Mouse (Mus musculus): ENCODE results near the gene 1810010D01Rik.

Gene 1810010D01Rik

DNA sequence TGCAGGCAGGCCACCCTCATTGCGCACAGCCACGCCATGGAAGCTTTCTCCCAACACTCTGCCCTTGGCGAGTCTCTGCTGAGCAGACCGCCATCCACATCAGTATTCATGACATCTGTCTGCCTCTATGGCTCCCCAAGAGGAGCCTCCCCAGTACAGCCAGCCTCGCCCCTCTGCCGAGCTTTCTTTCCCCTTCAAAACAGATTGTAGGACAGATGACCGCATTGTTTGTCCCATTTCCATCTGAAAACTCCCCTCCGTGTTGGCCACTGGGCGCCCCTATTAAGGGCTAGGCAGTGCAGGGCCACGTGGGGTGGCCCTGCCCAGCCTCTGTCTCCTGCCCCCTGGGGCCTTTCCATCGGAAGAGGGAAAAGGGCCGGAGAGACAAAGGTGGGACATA lies 34.8 kb downstream of the 1810010D01Rik start:
- no peak for DNase-seq

DNA sequence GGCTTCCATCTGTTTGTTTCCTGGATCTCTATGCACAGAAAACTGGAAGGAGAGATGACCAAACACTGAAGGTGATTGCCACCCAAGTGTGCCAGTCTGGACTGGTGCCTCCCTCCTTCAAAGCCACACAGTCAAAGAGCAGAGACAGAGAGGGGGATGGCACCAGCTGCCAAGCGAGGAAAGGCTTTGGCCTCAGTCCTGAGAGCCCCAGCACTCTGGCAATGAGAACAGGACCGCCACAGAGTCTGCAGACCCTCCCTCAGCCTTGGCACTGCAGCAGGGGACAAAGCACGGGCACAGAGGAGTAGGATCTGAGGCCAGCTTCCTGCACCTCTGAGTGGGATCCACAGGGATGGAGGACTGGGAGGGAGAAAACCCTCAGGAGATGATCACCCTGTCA lies 38.2 kb downstream of the 1810010D01Rik start:
- DNase-seq = no peak

DNA sequence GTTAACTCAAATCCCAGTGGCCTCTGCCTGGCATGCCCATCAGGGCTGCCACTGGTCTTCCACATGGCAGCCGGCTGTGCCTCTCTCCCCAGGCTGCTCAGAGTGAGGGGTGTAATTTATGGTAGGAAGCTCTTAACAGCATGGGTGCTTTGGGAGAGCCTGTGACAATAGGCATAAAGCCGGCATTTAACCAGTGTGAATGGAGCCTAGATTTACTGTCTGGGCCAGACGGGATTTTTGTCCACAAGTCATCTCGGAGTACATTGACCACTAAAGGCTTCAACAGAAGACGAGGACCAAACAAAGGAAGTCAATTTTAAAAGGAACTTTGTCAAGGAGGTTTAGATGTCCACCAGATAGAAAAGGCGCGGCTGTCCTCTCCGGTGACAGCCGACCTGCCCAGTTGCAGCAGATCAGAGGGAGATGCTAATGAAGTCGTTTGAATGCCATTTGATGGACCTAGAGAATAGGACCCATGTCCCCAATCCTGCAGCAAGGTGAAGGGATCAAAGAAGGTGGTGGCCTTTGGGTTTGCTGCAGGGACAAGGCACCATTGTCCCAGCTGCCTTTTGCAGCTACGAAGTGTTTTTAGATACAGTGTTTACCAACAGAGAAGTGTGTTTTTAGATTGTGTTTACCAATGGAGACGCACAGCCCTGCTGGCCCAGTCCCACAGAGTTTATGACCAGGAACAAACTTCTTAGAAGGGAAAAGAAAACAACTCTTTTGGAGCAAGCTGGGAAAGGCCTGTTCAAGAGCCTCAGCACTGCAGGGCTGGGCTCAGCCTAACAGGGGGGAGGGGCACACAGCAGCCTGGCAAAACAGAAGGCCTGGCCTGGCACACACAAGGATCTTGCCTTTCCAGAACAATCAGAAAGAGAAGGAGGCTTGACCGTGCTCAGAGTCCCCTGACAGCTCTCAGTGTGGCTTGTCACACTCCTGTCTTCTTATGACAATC lies 48.4 kb downstream of the 1810010D01Rik start:
- DNase-seq = no peak
